Mouse (Mus musculus) limb, embryonic 11.5 days (tissue): ENCODE measurements around the gene Angptl1. TPM values are rescaled to one million over a fixed set of nuclear protein-coding genes. Genes with fewer than 3 reads are reported as not detected.

Experiments used
- ATAC-seq: fragments of 200-750 bp; cut with Nextera tagmentation; 2 replicates; pipeline ENCODE4 v1.8.0; 2017; ENCODE audit warnings: low read depth; ENCODE audit not compliant: insufficient number of reproducible peaks, low FRiP score, low TSS enrichment
- DNase-seq: peaks from one replicate; pipeline ENCODE4 v3.0.0-alpha.2; 2015; ENCODE audit warnings: low spot score
- H3K27ac ChIP-seq: fragments of 300-500 bp; sonication (generic); replicated peaks from 2 replicates; pipeline ENCODE4 v1.5.1; 2014; ENCODE audit warnings: low read depth, mild to moderate bottlenecking, low read length
- H3K27me3 ChIP-seq: fragments of 300-500 bp; sonication (generic); 2 replicates; pipeline ENCODE4 v1.6.1; 2014; ENCODE audit warnings: mild to moderate bottlenecking, low read length, mixed read lengths; ENCODE audit not compliant: control insufficient read depth, insufficient read depth
- H3K36me3 ChIP-seq: fragments of 300-500 bp; sonication (generic); 2 replicates; pipeline ENCODE4 v1.6.1; 2014; ENCODE audit warnings: mild to moderate bottlenecking, low read length, moderate library complexity, mixed read lengths; ENCODE audit not compliant: control insufficient read depth, insufficient read depth
- H3K4me1 ChIP-seq: fragments of 300-500 bp; sonication (generic); 2 replicates; pipeline ENCODE4 v1.6.1; 2014; ENCODE audit warnings: low read length, mixed read lengths; ENCODE audit not compliant: control insufficient read depth, insufficient read depth
- H3K4me2 ChIP-seq: fragments of 300-500 bp; sonication (generic); 2 replicates; pipeline ENCODE4 v1.6.1; 2014; ENCODE audit warnings: low read depth, mild to moderate bottlenecking, moderate library complexity; ENCODE audit not compliant: severe bottlenecking
- H3K4me3 ChIP-seq: fragments of 300-500 bp; sonication (generic); 2 replicates; pipeline ENCODE4 v1.5.1; 2014; ENCODE audit warnings: low read depth, low read length
- H3K9ac ChIP-seq: fragments of 300-500 bp; sonication (generic); 2 replicates; pipeline ENCODE4 v1.6.1; 2014; ENCODE audit warnings: mild to moderate bottlenecking, low read length
- H3K9me3 ChIP-seq: fragments of 300-500 bp; sonication (generic); 2 replicates; pipeline ENCODE4 v1.6.1; 2016; ENCODE audit warnings: low read length; ENCODE audit not compliant: control insufficient read depth
- WGBS: fragments of 180-500 bp; shearing (Covaris S2); extraction: QIAGEN DNeasy Blood & Tissue Kit; methylation state at CpG from one replicate; pipeline ENCODE4 v1.1.7; 2014; 5-methylcytosine and 5-hydroxymethylcytosine counted together
- polyA plus RNA-seq: library from polyadenylated mRNA; unstranded; fragments of >200 nt; fragmentation: Nextera tagmentation; extraction: Ambion mirVana; gene quantifications from 2 replicates; pipeline ENCODE4 v1.2.1, GENCODE M21; 2014

Gene Angptl1
- polyA plus RNA-seq, 1 experiment from 2014 or later, result 7.0 TPM

GRCm38 (mm10) chr1:156885879-156886278 is 47.5 kb downstream of the Angptl1 start:
- no peak overlapping the region for H3K4me3 ChIP-seq
- H3K4me2 ChIP-seq, result no peak overlapping the region
- ATAC-seq, result no peak
- WGBS, result 97% methylated on average over 2 of the region's 2 CpGs
- no peak overlapping the region for H3K9ac ChIP-seq
- H3K9me3 ChIP-seq, result no peaks in the 10 kb centered on the region
- DNase-seq, result no peak
- peaks cover 3% of the 10 kb centered on the region for H3K36me3 ChIP-seq
- H3K27me3 ChIP-seq, result no peaks in the 10 kb centered on the region
- H3K27ac ChIP-seq, result no peak overlapping the region
- no peaks in the 10 kb centered on the region for H3K4me1 ChIP-seq

GRCm38 (mm10) chr1:156888830-156889229 is 50.5 kb downstream of the Angptl1 start:
- Histone ChIP-seq H3K9me3 (no peaks in the 10 kb centered on the region), H3K27ac (no peak overlapping the region), H3K27me3 (no peaks in the 10 kb centered on the region), H3K4me2 (no peak overlapping the region), H3K9ac (no peak overlapping the region), H3K4me1 (no peaks in the 10 kb centered on the region), H3K4me3 (no peak overlapping the region), H3K36me3 (peaks cover 2% of the 10 kb centered on the region; the same call in 1 of the 2 replicates)
- no peak for ATAC-seq
- 88% methylated on average over 4 of the region's 4 CpGs for WGBS
- no peak for DNase-seq

GRCm38 (mm10) chr1:156891561-156891960 is 53.2 kb downstream of the Angptl1 start:
- WGBS, result 92% methylated on average over 4 of the region's 4 CpGs
- ATAC-seq (no peak), DNase-seq (no peak)
- no peaks in the 10 kb centered on the region for H3K4me1 ChIP-seq
- H3K36me3 ChIP-seq, result peaks cover 2% of the 10 kb centered on the region; the same call in 1 of the 2 replicates
- H3K4me2 ChIP-seq, result no peak overlapping the region
- H3K27ac ChIP-seq, result no peak overlapping the region
- no peaks in the 10 kb centered on the region for H3K9me3 ChIP-seq
- H3K27me3 ChIP-seq, result no peaks in the 10 kb centered on the region
- H3K9ac ChIP-seq, result no peak overlapping the region
- H3K4me3 ChIP-seq, result no peak overlapping the region

GRCm38 (mm10) chr1:156901689-156902088 is 63.3 kb downstream of the Angptl1 start:
- no peaks in the 10 kb centered on the region; the same call in 1 of the 2 replicates for H3K36me3 ChIP-seq
- H3K27me3 ChIP-seq, result no peaks in the 10 kb centered on the region

GRCm38 (mm10) chr1:156903899-156904298 is 65.5 kb downstream of the Angptl1 start:
- Histone ChIP-seq H3K4me3 (no peak overlapping the region), H3K9ac (no peak overlapping the region), H3K4me2 (no peak overlapping the region), H3K27ac (no peak overlapping the region), H3K36me3 (no peaks in the 10 kb centered on the region; the same call in 1 of the 2 replicates), H3K4me1 (no peaks in the 10 kb centered on the region), H3K9me3 (no peaks in the 10 kb centered on the region), H3K27me3 (no peaks in the 10 kb centered on the region)
- ATAC-seq (no peak), DNase-seq (no peak)
- 93% methylated on average over 3 of the region's 3 CpGs for WGBS

More at GRCm38 (mm10) chr1:156901689-156902088, 63.3 kb downstream of the Angptl1 start:
- Histone ChIP-seq H3K4me1 (no peaks in the 10 kb centered on the region), H3K4me2 (no peak overlapping the region), H3K4me3 (no peak overlapping the region), H3K9ac (no peak overlapping the region), H3K27ac (no peak overlapping the region), H3K9me3 (no peaks in the 10 kb centered on the region)
- WGBS, result 82% methylated on average over 6 of the region's 6 CpGs
- ATAC-seq (no peak), DNase-seq (no peak)

GRCm38 (mm10) chr1:156905660-156906059 is 67.3 kb downstream of the Angptl1 start:
- no peak overlapping the region for H3K4me3 ChIP-seq
- no peaks in the 10 kb centered on the region for H3K4me1 ChIP-seq
- no peaks in the 10 kb centered on the region for H3K36me3 ChIP-seq
- ATAC-seq (no peak), DNase-seq (no peak)
- no peak overlapping the region for H3K9ac ChIP-seq
- 93% methylated on average over 2 of the region's 2 CpGs for WGBS
- no peak overlapping the region for H3K4me2 ChIP-seq
- H3K9me3 ChIP-seq, result no peaks in the 10 kb centered on the region
- no peaks in the 10 kb centered on the region for H3K27me3 ChIP-seq
- no peak overlapping the region for H3K27ac ChIP-seq

GRCm38 (mm10) chr1:156909265-156909664 is 70.9 kb downstream of the Angptl1 start:
- no peak overlapping the region for H3K4me2 ChIP-seq
- DNase-seq (no peak), ATAC-seq (no peak)
- H3K36me3 ChIP-seq, result no peaks in the 10 kb centered on the region
- WGBS, result 95% methylated on average over 4 of the region's 4 CpGs
- H3K4me3 ChIP-seq, result no peak overlapping the region
- H3K9ac ChIP-seq, result no peak overlapping the region
- H3K9me3 ChIP-seq, result no peaks in the 10 kb centered on the region
- no peaks in the 10 kb centered on the region for H3K4me1 ChIP-seq
- no peak overlapping the region for H3K27ac ChIP-seq
- H3K27me3 ChIP-seq, result no peaks in the 10 kb centered on the region

- Histone ChIP-seq H3K27ac (no peak overlapping the region), H3K4me3 (no peak overlapping the region), H3K4me2 (no peak overlapping the region), H3K36me3 (no peaks in the 10 kb centered on the region), H3K4me1 (no peaks in the 10 kb centered on the region), H3K27me3 (no peaks in the 10 kb centered on the region), H3K9ac (no peak overlapping the region), H3K9me3 (no peaks in the 10 kb centered on the region)
- ATAC-seq (no peak), DNase-seq (no peak)
Observed at GRCm38 (mm10) chr1:156909866-156910265, 71.5 kb downstream of the Angptl1 start.
